Mouse (Mus musculus) left cerebral cortex, adult 8-10 months (tissue): ENCODE data around the gene Olfr1302. TPM values are rescaled to one million over a fixed set of nuclear protein-coding genes. Genes with fewer than 3 reads are reported as not detected.

ENCODE experiments used
- DNase-seq, 2 experiments: peaks; one replicate each; pipeline ENCODE4 v3.0.0; 2022; ENCODE audit warnings: low spot score in 2 of 2
- total RNA-seq, 4 experiments: library from RNA; stranded (reverse); gene quantifications; 2 replicates each; pipeline ENCODE4 v1.2.4; 2022

Olfr1302 gene
- not detected for total RNA-seq

- DNase-seq = no peak
Observed at GRCm38 (mm10) chr2:111777129-111777528, at the start of gene Olfr1302. Olfr1302 (plus strand) TSS chr2:111777429.

GRCm38 (mm10) chr2:111750706-111751105 is 26.5 kb upstream of the Olfr1302 start, which contains the start of gene Olfr1301:
Olfr1301 (plus strand) TSS chr2:111751006.
- no peak for DNase-seq

- no peak for DNase-seq
Observed at GRCm38 (mm10) chr2:111812936-111813335, 35.7 kb downstream of the Olfr1302 start.

GRCm38 (mm10) chr2:111820240-111820639 is 43.0 kb downstream of the Olfr1302 start, which contains the start of gene Olfr1303:
Olfr1303 (minus strand) TSS chr2:111820340.
- DNase-seq = no peak

Other genes starting within 250 kb of the Olfr1302 start
- not detected for gene Olfr1294, start 237.1 kb upstream of the Olfr1302 start, total RNA-seq
- not detected for gene Olfr1295, start 207.7 kb upstream of the Olfr1302 start, total RNA-seq
- gene Olfr1297, start 150.9 kb upstream of the Olfr1302 start, total RNA-seq = not detected
- gene Olfr1298, start 128.2 kb upstream of the Olfr1302 start, total RNA-seq = not detected
- not detected for gene Olfr1299, start 116.0 kb upstream of the Olfr1302 start, total RNA-seq
- gene Olfr1301, start 26.4 kb upstream of the Olfr1302 start, total RNA-seq = not detected
- gene Olfr1303, start 42.9 kb downstream of the Olfr1302 start, total RNA-seq = not detected
- gene Olfr1305, start 99.7 kb downstream of the Olfr1302 start, total RNA-seq = not detected
- gene Olfr1306, start 138.8 kb downstream of the Olfr1302 start, total RNA-seq = not detected
- under 1 TPM; 0.02 to 0.04 (median 0.03) TPM for gene Olfr1307, start 172.0 kb downstream of the Olfr1302 start, total RNA-seq
- not detected for gene Olfr1308, start 187.5 kb downstream of the Olfr1302 start, total RNA-seq
- not detected for gene Olfr1309, start 212.9 kb downstream of the Olfr1302 start, total RNA-seq
- gene Olfr1310, start 235.3 kb downstream of the Olfr1302 start, total RNA-seq = not detected
- not detected for gene Olfr1311, start 247.0 kb downstream of the Olfr1302 start, total RNA-seq